Mouse (Mus musculus) spleen, adult 12 weeks (tissue): Measurements from ENCODE around the gene Usp38.
"Not testable (repeated sequence)": the region's sequence is repeated elsewhere in the genome, so short reads cannot be mapped to it uniquely, and the experiment has no call there.

ENCODE experiments used
- DNase-seq: peaks from one replicate; pipeline ENCODE4 v3.0.0; 2022; ENCODE audit warnings: low spot score

Usp38 gene

DNA sequence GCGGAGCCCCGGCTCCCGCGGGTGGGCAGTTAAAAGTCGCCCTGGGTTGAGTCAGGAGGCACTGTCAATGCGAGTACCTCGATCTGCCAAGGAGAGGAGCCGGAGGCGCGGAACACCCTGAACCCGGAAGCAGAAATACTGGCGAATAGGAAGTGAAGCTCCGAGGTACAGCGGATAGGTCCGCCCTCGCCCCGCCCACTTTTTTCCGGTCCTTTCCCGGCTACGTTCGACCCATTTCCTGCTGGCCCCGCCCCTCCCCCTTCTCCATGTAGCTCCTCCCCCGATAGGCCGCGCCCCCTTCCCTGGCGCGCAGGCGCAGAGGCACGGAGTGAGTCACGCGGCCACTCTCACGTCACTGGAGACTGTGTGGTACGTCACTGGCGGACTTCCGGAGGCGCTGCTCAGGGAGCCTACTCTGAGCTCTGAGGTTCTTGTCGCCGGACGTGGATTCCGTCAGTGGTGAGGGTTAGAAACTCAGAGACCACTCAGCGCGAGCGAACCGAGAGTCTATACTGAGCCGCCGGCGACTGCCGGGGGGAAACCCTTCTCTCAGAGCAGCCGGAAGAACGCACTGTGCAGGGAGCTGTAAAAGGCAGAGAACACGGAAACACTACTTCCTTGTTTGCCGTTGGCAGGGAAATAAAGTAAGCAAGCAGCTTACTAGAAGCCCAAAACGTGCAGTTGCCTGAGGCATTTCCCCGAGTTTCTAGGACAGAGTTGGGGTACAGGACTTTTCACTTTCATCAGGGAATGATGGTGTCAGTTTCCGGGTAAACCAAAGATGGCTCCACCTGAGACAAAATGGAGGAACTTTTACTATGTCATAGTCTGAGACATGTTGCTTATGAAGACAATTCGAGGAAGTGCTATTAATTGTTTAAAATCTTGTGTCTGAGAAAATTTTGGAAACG lies at the start of gene Usp38:
Usp38 (minus strand) TSS at position 140 of the 911 bp plus-strand sequence.
- peak; percentile 100 for DNase-seq

DNA sequence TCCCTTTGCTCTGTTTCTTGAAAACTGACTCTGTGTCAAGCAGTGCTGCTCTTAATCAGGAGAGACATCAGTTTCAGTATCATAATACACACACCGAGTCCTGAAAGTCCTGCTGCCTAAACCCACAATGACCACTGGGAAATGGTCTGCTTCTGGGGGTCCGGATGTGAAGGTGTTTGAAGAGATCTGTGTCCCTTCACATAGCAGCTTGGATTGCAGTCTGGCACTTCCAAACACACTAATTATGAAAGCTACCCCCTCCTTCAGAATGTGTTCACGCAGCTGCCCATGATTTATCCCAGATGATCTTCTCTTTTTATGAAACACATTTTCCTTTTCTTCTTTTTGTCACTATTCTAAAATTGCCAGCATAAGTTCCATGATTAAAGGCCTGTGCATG lies 47.8 kb upstream of the Usp38 start:
- no peak for DNase-seq

DNA sequence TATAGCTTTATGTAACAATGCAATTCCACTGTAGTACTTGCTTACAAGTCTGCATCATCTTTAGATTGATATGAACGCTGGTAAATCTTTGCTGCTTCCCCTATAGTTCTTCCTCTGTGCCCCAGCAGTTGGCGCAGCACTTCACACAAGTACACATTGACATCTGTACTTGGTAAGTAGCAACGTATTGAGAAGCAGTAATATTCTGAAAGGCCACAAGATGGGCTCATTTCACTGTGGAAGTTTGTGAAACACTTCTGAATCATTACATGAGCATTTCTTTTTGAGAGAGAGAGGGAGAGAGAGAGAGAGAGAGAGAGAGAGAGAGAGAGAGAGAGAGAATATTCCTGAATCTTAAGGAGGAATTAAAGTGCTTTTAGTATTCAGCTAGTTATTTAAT lies 47.2 kb upstream of the Usp38 start:
- DNase-seq: no peak

DNA sequence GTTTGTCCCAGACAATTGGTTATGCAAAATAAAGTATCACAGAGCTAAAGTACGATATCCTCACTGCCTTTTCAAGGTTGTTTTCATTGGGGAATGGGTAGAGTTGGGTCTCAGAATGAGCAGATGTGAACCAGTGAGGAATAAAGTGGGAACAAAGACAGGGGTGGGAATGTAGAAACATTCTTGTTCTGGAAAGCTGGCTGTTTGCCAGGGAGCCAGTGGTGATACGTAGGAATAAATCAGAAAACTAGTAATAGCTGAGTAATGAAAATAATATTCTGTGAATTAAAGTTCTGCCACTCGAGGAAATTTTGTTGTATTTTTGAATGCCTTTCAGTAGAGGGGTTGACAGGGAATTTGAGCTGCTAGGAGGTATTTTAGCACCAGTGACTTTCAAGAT lies 29.5 kb upstream of the Usp38 start:
- no peak for DNase-seq

DNA sequence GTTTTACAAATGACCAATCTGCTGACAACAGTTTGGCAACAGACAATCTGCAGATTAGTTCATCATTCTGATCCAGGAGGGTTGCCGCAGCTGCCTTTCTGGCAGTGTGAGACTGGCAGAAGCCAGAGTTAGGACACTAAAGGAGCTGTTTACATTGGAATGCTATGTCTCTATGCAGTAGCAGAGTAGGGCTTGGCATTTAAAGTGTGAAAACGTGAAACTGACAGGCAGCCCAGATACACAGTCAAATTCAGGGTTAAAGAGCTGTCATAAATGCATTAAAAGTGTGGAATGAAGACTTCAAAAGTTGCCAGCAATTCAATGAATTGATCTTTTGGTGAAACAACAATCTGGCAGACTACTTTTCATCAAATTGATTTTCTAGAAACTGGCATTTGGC lies 13.3 kb upstream of the Usp38 start:
- no peak for DNase-seq

DNA sequence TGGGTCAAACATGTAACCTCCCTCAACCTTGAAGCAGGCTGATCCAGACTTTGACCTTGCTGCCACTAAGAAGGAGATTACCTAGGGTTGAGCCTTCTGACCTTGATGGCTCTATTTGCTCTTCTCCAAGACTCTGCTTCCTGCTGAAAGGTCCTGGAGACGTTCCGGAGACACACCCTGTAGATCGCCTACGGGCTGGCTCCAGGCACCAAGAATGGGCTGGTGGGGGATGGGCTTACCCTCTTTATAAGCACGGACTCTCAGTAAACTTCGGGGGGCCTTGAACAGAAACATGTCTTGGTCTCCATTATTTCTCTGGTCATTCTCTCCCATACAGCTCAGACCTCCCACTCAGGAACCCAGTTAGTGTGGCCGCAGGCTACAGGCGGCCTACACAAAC lies 2.8 kb upstream of the Usp38 start:
- not testable (repeated sequence) for DNase-seq

DNA sequence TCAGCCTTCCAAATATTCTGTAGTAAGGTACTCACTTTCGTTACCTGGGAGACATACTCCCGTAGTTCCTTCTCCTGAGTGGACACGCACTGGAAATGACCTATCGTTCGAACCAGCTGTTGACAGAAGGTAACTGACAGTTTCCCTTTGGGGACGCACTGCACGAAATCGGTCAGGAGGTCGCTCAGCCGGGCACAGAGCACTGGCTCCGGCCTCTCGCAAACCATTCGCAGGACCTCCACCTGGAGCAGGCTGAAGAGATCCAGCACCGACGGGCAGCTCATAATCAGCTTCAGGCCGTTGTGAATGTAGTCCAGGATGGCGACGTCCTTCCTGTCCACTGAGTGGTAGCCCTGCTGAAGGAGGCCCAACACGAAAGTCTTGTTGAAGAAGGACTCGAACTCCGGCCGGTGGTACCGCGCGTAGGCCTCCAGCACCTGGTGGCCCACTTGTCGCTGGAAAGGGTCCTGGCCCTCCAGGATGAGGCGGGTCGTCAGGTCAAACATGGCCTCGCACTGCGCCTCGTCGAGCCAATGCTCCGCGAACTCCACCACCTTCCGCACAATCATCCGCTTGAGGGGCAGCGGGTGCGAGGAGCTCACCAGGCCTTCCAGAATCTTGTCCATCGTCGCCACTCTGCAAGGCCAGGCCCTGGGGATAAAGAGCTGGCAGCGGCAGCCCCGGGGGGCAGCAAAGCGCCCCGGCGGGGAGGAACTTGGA lies 757 bp downstream of the Usp38 start:
- peak; percentile 20 for DNase-seq

DNA sequence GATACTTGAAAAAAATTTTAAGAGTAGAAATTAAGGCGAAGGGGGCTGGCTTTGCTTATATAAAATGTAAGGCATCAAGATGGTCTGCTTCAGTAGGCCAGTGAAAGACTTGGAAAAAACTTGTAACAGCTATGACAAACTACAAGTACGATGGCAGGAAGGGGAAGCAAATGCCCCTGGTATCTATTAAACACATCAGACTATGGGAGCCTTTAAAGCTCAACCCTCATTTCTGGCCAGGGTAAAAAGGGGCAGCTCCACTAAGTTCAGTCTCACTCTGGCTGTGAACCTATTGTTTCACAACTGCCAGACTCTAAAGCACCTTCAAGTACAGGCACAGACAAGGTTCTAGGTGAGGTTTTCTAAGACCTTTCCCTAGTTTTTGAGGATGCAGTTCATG lies 2.0 kb downstream of the Usp38 start:
- DNase-seq: no peak

DNA sequence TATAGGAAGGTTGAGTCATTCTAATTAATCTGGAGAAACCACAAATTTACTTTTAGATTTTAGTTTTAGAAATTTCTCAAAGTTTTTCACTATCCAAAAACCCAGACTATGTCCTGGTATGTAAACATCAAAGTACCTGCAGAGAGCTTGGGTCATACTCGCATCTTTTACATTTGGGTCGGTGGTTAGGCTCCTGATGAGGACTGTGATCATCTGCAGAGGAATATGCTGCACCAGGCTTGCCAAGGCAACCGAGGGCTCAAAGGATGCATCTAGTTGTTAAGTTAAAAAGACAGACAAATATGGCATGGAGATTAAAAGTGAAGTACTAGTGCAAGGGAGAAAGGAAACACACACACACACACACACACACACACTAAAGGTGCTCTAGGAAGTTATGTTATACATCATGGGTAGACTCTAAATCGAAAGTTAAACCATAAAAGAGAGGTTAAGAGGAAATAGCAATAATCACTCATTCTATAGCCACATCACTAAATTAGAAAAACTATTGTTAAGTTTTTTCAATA lies 2.6 kb downstream of the Usp38 start:
- no peak for DNase-seq

DNA sequence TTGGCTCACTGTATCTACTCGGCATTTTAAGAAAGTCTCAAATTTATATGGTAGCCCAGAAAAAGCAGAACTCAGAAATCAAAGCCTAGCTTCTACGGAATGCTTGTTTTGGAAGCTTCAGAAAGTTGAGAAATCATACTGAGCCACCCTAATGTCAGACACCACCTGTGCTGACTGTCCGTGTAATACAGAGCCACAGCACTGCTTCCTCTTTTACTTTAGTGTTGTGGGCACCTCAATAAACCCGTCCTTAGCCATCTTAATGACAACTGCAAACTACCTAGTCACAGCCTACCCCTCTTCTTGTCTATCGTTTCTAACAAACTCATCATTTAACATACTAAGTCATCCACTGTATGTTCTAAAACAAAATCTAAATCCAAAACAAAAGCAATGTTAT lies 4.3 kb downstream of the Usp38 start:
- DNase-seq: no peak

DNA sequence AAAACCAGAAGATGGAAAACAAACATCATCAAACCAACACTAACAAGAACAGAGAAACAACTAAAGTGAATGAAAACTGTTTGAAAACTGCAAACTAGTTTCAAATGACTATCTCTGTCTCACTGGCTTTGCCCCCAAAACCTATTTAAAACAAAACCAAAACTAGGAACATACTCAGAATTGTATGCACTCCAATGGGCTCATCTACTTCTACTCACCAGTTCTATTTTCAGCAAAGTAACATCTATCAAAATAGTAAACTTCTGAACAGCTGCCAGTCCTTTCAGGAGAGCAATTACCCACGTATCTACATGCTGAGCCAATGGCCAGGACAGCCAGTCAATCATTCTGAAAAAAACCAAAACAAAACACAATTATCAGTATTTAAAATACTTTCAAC lies 9.6 kb downstream of the Usp38 start:
- no peak for DNase-seq

DNA sequence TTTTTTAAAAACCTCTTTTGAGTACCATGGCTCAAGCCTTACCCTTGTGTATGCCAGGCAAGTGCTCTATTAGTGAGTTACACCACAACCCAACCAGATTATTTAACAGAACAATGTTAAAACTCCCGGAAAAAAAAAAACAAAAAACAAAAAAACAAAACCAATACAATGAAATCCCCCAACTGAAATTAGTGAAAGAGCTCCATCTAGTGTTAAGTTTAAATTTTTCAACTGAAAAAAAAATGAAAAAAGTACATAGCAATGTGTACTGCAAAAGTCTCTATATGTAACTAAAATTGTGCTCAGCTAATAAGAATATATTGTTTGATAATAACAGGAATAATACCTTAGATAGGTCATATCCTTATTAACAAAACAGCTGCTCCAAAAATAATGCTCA lies 18.1 kb downstream of the Usp38 start:
- no peak for DNase-seq

DNA sequence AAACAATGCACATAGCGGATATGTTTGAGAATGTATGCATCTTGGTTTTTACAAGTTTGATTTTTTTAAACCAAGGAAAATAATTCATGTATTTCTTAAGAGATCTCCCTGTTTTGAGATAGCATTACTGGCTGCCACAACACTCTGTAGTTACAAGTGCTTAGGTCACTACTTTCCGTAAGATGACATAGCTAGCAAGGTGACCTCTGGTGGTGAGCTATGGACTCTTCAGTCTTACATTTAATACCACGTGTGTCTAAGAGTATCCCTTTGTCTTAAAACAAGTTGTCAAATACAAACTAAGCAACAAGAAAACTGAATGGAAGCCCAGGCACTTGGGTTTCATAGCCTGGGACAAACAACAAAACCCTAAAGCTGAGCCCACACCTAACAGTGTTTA lies 22.8 kb downstream of the Usp38 start:
- no peak for DNase-seq

DNA sequence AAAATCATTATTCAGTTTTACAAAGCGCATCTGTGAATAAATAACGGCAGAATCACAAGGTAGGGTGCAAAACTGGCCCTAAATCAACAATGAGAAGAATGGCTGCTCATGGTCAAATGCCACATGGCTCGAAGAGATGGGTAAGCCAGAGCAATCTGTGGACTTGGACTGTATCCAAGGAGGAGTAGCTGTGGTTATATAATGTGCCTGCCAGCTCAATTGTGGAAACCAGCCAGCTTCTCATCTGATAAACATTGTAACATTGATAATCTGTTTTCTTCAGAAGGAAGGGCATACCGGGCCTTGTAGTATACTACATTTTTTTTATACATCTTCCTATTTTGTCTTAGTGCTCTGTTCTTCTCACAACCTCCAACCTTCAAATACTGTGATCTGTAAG lies 31.9 kb downstream of the Usp38 start:
- DNase-seq: no peak

DNA sequence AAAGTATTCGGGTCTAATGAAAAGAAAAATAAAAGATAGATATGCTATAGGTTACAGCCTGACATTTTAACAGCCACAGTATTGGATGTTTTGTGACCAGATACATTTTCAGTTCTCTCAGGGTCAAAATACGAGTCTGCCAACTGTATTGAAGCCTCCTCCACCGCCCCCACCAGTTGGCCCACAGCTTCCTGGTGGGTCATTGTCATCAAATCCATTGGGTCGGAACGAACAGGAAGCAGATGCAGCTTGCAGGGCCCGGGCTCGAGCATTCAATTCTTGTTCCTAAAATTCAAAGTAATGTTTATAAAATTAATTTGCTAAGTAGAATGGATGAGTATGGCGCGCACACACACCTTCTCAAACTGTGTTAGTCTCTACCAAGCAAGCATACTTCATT lies 33.0 kb downstream of the Usp38 start:
- DNase-seq: peak; percentile 18

DNA sequence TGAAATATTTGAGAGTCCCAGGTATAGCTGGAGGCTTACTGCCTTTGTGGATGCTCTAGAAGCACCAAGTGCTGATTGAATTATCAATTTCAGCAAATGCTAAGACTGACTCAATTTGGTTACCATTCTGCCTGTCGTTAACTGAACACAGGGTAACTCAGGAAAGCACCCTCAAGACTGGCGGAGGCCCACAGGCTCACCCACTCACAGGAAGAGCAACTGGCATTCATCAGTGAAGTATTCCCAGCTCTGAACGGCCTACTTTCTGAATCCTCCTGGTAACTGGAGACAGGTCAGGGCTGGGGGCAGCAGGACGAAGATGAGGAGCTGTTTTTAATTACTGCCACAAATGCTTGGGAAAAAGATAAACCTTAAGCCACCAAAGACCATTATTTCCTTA lies 34.7 kb downstream of the Usp38 start:
- DNase-seq: no peak

DNA sequence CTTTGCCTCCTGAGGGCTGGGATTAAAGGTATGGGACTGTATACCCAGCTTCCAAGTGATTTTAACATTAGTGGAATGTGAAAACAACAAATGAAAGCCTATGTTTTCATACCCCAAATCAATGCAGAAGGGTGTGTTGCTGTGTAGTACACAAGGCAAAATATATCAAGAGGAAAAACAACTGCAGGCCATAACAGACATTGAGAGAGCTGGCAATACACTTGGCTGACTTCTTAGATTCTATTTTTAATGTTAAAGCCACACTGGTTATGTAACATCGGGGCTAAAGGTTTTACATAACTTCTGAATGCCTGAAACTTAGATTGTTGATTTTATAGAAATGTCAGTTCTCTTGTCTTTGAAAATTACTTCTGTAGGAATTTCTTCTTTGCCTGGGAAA lies 37.5 kb downstream of the Usp38 start:
- DNase-seq: no peak

DNA sequence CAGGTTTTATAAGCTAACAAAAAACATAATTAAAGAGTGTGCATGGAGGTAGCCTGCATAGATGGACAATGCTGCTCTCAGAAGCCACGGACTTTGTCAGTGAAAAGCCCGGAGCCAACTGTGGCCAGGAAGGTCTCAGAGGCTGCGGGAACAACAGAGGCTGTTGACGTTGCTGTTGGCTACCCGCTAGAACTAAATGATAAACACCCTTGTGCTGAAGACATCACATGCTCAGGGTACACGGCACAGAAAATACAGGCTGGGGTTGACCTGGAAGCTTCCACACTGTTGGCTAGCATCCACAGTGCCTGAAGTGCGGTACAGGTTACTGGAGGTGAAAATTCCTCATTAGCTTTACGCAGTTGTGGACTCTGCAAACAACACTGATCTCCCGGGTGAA lies 43.6 kb downstream of the Usp38 start:
- no peak for DNase-seq

DNA sequence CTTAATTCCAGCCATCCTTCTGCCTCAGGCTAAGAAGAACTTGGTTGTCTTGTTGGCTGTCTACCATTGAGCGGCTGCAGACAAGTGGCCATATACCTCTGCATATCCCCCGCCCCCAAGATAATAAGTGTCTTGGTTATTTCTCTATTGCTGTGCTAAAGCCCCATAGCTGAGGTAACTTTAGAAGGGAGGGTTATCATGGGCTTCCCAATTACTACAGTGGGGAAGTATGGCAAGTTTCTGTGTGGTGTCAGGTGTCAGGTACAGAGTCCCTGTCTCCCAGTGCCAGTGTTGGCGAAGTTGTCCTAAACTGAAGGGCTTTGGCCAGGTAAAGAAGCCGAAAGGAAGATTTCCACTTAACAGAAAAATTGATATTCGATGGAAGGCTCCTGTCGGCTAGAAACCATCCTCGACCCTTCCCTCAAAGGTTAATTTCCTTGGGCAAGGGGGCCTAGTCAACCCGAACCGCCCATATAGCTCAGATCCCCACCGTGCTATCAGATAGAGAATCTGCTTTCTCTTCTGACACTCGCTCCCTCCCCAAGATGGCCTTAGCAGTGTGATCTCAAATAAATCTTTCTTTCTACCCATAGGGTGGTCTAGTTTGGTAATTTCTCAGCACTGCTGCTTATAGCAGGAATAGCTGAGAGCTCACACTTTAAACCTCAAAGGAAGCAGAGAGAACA lies 44.6 kb downstream of the Usp38 start:
- no peak for DNase-seq

DNA sequence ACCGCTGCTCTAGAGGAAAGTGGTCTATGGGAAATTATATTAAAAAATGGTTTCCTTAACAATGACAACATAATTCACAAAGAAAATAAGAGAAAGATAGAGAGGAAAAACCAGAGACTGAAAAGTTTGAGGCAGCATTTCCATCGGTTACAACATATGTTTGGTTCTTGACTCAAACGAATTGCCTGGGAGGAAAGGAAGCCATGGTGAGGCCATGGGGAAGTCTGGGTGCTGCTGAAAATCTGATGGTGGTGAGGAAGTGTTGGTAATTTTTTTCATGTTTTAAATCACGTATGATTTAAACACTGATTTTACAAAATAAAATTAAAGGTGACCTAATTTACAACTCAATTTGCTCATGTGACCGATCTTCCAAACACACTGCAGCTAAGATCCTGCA lies 45.3 kb downstream of the Usp38 start:
- no peak for DNase-seq

DNA sequence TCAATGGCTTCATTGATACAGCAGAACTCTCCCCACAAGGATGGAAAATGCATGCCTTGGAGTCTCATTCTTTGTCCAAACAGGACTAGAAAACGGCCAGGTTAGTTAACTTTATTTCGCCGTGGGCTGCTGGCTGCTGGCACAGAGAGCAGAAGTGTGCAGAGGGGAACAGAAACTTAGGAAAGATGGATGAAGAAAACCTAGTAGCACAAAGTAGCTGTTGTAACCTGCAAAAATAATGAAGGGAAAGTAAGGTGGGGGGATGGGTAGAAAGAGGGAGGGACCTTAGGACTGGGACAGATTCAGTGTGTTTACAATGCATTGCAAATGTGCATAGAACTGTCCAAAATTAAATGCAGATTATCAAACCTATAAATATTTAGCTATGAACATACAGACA lies 51.6 kb downstream of the Usp38 start:
- DNase-seq: no peak

DNA sequence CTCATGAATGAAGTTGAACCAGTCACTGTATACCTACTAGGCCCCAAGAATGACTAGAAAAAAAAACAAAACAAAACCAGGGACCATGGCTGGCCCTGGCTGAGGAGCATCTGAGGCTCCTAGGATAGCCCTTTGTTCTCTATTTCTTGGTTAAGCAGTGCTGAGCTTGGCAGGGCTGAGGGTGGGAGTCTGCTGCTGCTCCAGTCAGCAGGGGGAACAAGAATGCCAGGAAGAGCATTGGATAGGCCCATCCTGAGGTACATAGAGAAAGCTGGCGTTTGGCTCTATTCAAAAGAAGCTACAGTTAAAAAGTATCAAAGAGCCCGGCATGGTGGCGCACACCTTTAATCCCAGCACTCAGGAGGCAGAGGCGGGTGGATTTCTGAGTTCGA lies 52.1 kb downstream of the Usp38 start:
- DNase-seq: no peak
